Mouse (Mus musculus) ovary, postnatal 36 days (tissue): ENCODE measurements around the gene Gm10719.
"Not testable (repeated sequence)": the region's sequence is repeated elsewhere in the genome, so short reads cannot be mapped to it uniquely, and the experiment has no call there.

Source experiments
- DNase-seq: peaks from one replicate; pipeline ENCODE4 v3.0.0; 2022; ENCODE audit warnings: low spot score, mixed read lengths

Gm10719 gene

GRCm38 (mm10) chr9:3025653-3026052 is 8.4 kb downstream of the Gm10719 start:
- DNase-seq: peak; percentile 12

GRCm38 (mm10) chr9:3026136-3026535 is 8.9 kb downstream of the Gm10719 start:
- DNase-seq: not testable (repeated sequence)

- DNase-seq: not testable (repeated sequence)
Observed at GRCm38 (mm10) chr9:3026741-3027140, 9.5 kb downstream of the Gm10719 start.

GRCm38 (mm10) chr9:3027200-3027599 is 10.0 kb downstream of the Gm10719 start:
- DNase-seq: not testable (repeated sequence)

- not testable (repeated sequence) for DNase-seq
Observed at GRCm38 (mm10) chr9:3029276-3030000, 12.2 kb downstream of the Gm10719 start.

- DNase-seq: not testable (repeated sequence)
Observed at GRCm38 (mm10) chr9:3030677-3031318, 13.6 kb downstream of the Gm10719 start.

- DNase-seq: not testable (repeated sequence)
Observed at GRCm38 (mm10) chr9:3034299-3034698, 17.1 kb downstream of the Gm10719 start, which contains the start of gene Gm17535. Gene Gm17535, plus strand, starts transcription at chr9:3034599.

GRCm38 (mm10) chr9:3036577-3036976 is 19.4 kb downstream of the Gm10719 start, which contains the start of gene Gm10715:
Gene Gm10715, plus strand, starts transcription at chr9:3036877.
- not testable (repeated sequence) for DNase-seq

GRCm38 (mm10) chr9:3038161-3038560 is 21.0 kb downstream of the Gm10719 start:
- DNase-seq: not testable (repeated sequence)
